Mouse (Mus musculus) embryonic facial prominence, embryonic 14.5 days (tissue): ENCODE measurements around the gene C130050O18Rik. TPM values are rescaled to one million over a fixed set of nuclear protein-coding genes. Genes with fewer than 3 reads are reported as not detected.
A peak's percentile ranks its signal among the peaks of the same experiment; 100 is the strongest.

Experiments
- ATAC-seq: fragments of 200-750 bp; cut with Nextera tagmentation; 2 replicates; pipeline ENCODE4 v1.8.0; 2017; ENCODE audit warnings: low read depth, moderate number of reproducible peaks, moderate TSS enrichment
- DNase-seq: peaks from one replicate; pipeline ENCODE4 v3.0.0-alpha.2; 2015; ENCODE audit warnings: low spot score
- H3K27ac ChIP-seq: fragments of 300-500 bp; sonication (generic); replicated peaks from 2 replicates; pipeline ENCODE4 v1.5.1; 2014; ENCODE audit warnings: low read depth, mild to moderate bottlenecking, low read length, moderate library complexity
- H3K27me3 ChIP-seq: fragments of 300-500 bp; sonication (generic); replicated peaks from 2 replicates; pipeline ENCODE4 v1.6.1; 2014; ENCODE audit warnings: low read length; ENCODE audit not compliant: control insufficient read depth, insufficient read depth
- H3K36me3 ChIP-seq: fragments of 300-500 bp; sonication (generic); 2 replicates; pipeline ENCODE4 v1.6.1; 2014; ENCODE audit warnings: low read length, mixed read lengths; ENCODE audit not compliant: control insufficient read depth, insufficient read depth
- H3K4me1 ChIP-seq: fragments of 300-500 bp; sonication (generic); 2 replicates; pipeline ENCODE4 v1.6.1; 2014; ENCODE audit warnings: antibody characterized with exemption, low read length; ENCODE audit not compliant: control insufficient read depth, insufficient read depth
- H3K4me2 ChIP-seq: fragments of 300-500 bp; sonication (generic); 2 replicates; pipeline ENCODE4 v1.6.1; 2014; ENCODE audit warnings: low read depth, mild to moderate bottlenecking, low read length, moderate library complexity, mixed read lengths
- H3K4me3 ChIP-seq: fragments of 300-500 bp; sonication (generic); 2 replicates; pipeline ENCODE4 v1.5.1; 2014; ENCODE audit warnings: low read depth, mild to moderate bottlenecking, low read length
- H3K9ac ChIP-seq: fragments of 300-500 bp; sonication (generic); 2 replicates; pipeline ENCODE4 v1.6.1; 2014; ENCODE audit warnings: low read depth, mild to moderate bottlenecking, low read length, moderate library complexity, mixed read lengths
- H3K9me3 ChIP-seq: fragments of 300-500 bp; sonication (generic); 2 replicates; pipeline ENCODE4 v1.6.1; 2016; ENCODE audit warnings: low read length; ENCODE audit not compliant: control insufficient read depth
- WGBS: fragments of 180-500 bp; shearing (Covaris S2); extraction: QIAGEN DNeasy Blood & Tissue Kit; methylation state at CpG from one replicate; pipeline ENCODE4 v1.1.7; 2014; 5-methylcytosine and 5-hydroxymethylcytosine counted together
- polyA plus RNA-seq: library from polyadenylated mRNA; unstranded; fragments of >200 nt; fragmentation: Nextera tagmentation; extraction: Ambion mirVana; gene quantifications from 2 replicates; pipeline ENCODE4 v1.2.1, GENCODE M21; 2014

Gene C130050O18Rik
- polyA plus RNA-seq, 1 experiment from 2014 or later: 5.2 TPM

GRCm38 (mm10) chr5:139397959-139398753 lies 6.9 kb upstream of the C130050O18Rik start:
- H3K27ac ChIP-seq: no peak overlapping the region
- DNase-seq: peak; percentile 86
- H3K4me3 ChIP-seq: no peak overlapping the region
- ATAC-seq: peak; percentile 72; the same call in 1 of the 2 replicates
- no peak overlapping the region for H3K4me2 ChIP-seq
- no peak overlapping the region for H3K9ac ChIP-seq
- H3K27me3 ChIP-seq: no peaks in the 10 kb centered on the region
- no peaks in the 10 kb centered on the region for H3K36me3 ChIP-seq
- no peaks in the 10 kb centered on the region for H3K9me3 ChIP-seq
- 43% methylated on average over 5 of the region's 5 CpGs for WGBS
- H3K4me1 ChIP-seq: no peaks in the 10 kb centered on the region

DNA sequence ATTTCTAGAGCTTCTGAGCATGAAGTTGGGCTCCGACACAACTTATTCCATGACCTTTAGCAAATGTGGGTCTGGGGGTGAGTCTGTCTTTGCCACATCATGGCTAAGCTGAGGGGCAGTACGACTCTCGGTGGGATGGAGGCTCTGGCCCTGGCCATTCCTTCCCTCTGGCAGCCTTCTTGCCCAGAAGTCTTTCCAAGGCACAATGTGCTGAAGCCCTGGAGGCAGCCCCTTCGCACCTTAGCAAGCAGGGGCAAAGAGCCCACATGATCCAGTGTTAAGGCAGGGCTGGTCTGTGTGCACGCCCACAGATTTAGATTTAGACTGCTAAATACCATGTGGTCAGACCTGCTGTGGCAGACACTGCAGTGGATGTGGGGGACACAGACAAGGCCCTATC lies 6.3 kb upstream of the C130050O18Rik start:
- Histone ChIP-seq H3K9ac (no peak overlapping the region), H3K4me3 (no peak overlapping the region), H3K4me1 (no peaks in the 10 kb centered on the region), H3K27me3 (no peaks in the 10 kb centered on the region), H3K4me2 (no peak overlapping the region), H3K9me3 (no peaks in the 10 kb centered on the region), H3K36me3 (no peaks in the 10 kb centered on the region), H3K27ac (no peak overlapping the region)
- WGBS: 70% methylated on average over 5 of the region's 5 CpGs
- no peak for ATAC-seq
- no peak for DNase-seq

- H3K27ac ChIP-seq: no peak overlapping the region
- no peak for DNase-seq
- ATAC-seq: no peak
- H3K36me3 ChIP-seq: no peaks in the 10 kb centered on the region
- no peak overlapping the region for H3K4me3 ChIP-seq
- no peaks in the 10 kb centered on the region for H3K27me3 ChIP-seq
- 93% methylated on average over 14 of the region's 14 CpGs for WGBS
- no peaks in the 10 kb centered on the region for H3K9me3 ChIP-seq
- H3K4me2 ChIP-seq: no peak overlapping the region
- no peaks in the 10 kb centered on the region for H3K4me1 ChIP-seq
- H3K9ac ChIP-seq: no peak overlapping the region
These were observed 5.1 kb upstream of the C130050O18Rik start for GRCm38 (mm10) chr5:139399991-139400390.

DNA sequence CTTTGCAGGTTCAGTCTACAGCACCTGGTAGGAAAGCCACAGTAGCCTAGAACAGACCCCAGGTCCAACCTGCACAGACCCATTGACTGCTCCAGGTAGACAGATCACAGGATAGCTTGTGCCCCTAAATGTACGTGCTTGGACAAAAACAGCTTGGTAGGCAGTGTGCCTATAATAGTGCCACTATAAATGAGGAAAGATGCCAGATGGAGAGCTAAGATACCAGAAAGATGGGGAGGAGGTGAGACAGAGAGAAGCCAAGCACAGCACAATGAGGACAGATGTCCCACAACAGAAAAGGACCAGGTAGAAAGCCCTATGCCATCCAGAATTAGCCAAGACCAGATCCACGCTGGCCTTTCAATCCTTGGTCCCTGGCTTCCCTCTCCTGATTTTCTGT lies 3.0 kb upstream of the C130050O18Rik start:
- WGBS: 86% methylated on average over 2 of the region's 2 CpGs
- DNase-seq: no peak
- H3K27me3 ChIP-seq: no peaks in the 10 kb centered on the region
- H3K4me2 ChIP-seq: no peak overlapping the region
- H3K36me3 ChIP-seq: no peaks in the 10 kb centered on the region
- H3K27ac ChIP-seq: no peak overlapping the region
- ATAC-seq: no peak
- no peak overlapping the region for H3K9ac ChIP-seq
- no peaks in the 10 kb centered on the region for H3K9me3 ChIP-seq
- peaks cover 10% of the 10 kb centered on the region for H3K4me1 ChIP-seq
- no peak overlapping the region for H3K4me3 ChIP-seq

DNA sequence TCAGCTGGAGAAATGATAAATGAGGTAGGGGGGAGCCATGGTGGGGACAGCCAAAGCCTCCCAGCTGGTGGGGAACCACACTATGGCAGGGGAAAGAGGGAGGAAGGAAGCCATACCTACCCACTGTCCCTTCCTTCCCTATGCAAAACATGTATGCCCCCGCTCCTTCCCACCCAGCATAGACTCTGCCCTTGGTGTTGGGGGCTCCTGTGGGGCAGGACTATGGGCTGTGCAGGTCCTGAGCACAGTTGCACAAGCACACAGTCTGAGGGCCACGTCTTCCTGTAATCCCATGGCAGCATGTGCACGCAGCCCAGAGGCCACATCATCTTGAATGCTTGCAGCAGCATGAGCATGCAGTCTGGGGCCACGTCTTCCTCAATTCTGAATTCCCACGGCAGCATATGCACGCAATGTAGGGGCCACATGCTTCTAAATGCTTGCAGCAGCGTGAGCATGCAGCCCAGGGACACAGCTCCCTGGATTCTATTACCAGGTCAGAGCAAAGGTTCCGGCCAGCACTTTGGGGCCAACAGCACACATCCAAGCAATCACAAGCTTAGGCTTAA lies 1.3 kb upstream of the C130050O18Rik start:
- Histone ChIP-seq H3K27ac (no peak overlapping the region), H3K9me3 (no peaks in the 10 kb centered on the region), H3K4me3 (no peak overlapping the region), H3K4me2 (no peak overlapping the region), H3K9ac (no peak overlapping the region), H3K36me3 (no peaks in the 10 kb centered on the region), H3K27me3 (no peaks in the 10 kb centered on the region), H3K4me1 (peaks cover 19% of the 10 kb centered on the region)
- ATAC-seq (no peak), DNase-seq (no peak)
- 76% methylated on average over 8 of the region's 8 CpGs for WGBS

DNA sequence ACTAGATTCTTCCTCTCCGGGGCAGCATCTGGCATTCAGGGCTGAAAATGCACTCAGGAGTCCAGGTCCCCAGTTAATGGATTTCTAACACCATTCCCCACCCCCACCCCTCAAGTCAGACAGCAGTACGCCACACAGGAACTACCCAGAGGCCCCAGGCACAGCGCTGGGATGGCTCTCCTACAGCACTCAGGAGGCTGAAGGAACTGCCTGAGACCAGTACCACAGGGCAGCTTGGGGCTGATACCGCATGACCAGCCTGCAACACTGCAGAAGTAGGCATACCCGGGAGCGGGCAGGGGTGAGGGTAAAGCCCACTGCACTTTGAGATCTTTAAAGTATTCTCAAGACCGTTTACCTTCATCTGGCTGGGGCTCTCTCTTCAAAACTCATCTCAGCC lies 398 bp downstream of the C130050O18Rik start:
- H3K9me3 ChIP-seq: no peaks in the 10 kb centered on the region
- DNase-seq (no peak), ATAC-seq (no peak)
- no peak overlapping the region; the same call in 1 of the 2 replicates for H3K4me2 ChIP-seq
- H3K4me3 ChIP-seq: no peak overlapping the region
- 0 out of 2 replicates have a peak overlapping the region, but pooled peaks have one; percentile 52 for H3K27ac ChIP-seq
- WGBS: 66% methylated on average over 7 of the region's 7 CpGs
- 0 out of 2 replicates have a peak overlapping the region, but pooled peaks have one; percentile 4 for H3K9ac ChIP-seq
- no peaks in the 10 kb centered on the region for H3K27me3 ChIP-seq
- H3K4me1 ChIP-seq: peaks cover 19% of the 10 kb centered on the region
- no peaks in the 10 kb centered on the region for H3K36me3 ChIP-seq

GRCm38 (mm10) chr5:139405953-139406352 lies 873 bp downstream of the C130050O18Rik start:
- Histone ChIP-seq H3K27me3 (no peaks in the 10 kb centered on the region), H3K9me3 (no peaks in the 10 kb centered on the region), H3K36me3 (no peaks in the 10 kb centered on the region), H3K4me2 (no peak overlapping the region; the same call in 1 of the 2 replicates), H3K27ac (peak overlapping the region; percentile 72; the same call in 1 of the 2 replicates), H3K9ac (0 out of 2 replicates have a peak overlapping the region, but pooled peaks have one; percentile 4), H3K4me1 (peaks cover 19% of the 10 kb centered on the region), H3K4me3 (no peak overlapping the region)
- DNase-seq: no peak
- 64% methylated on average over 3 of the region's 3 CpGs for WGBS
- no peak for ATAC-seq

- H3K4me3 ChIP-seq: no peak overlapping the region
- H3K4me2 ChIP-seq: peak overlapping the region; percentile 38
- WGBS: 73% methylated on average over 14 of the region's 14 CpGs
- ATAC-seq (peak; percentile 39; the same call in 1 of the 2 replicates), DNase-seq (no peak)
- no peak overlapping the region; the same call in 1 of the 2 replicates for H3K9ac ChIP-seq
- H3K4me1 ChIP-seq: peaks cover 19% of the 10 kb centered on the region
- H3K27ac ChIP-seq: peak overlapping the region; percentile 59
- H3K36me3 ChIP-seq: no peaks in the 10 kb centered on the region
- no peaks in the 10 kb centered on the region for H3K9me3 ChIP-seq
- no peaks in the 10 kb centered on the region for H3K27me3 ChIP-seq
These were observed 2.2 kb downstream of the C130050O18Rik start for GRCm38 (mm10) chr5:139407121-139407885.
